Mouse (Mus musculus) liver, embryonic 15.5 days (tissue): Measurements from ENCODE around the gene Slc51a. TPM values are rescaled to one million over a fixed set of nuclear protein-coding genes. Genes with fewer than 3 reads are reported as not detected.
"Not testable (repeated sequence)": the region's sequence is repeated elsewhere in the genome, so short reads cannot be mapped to it uniquely, and the experiment has no call there.

Source experiments
- ATAC-seq: fragments of 200-750 bp; cut with Nextera tagmentation; 2 replicates; pipeline ENCODE4 v1.8.0; 2017; ENCODE audit warnings: moderate number of reproducible peaks, mild to moderate bottlenecking, moderate library complexity; ENCODE audit not compliant: insufficient read depth
- H3K27ac ChIP-seq: fragments of 300-500 bp; sonication (generic); replicated peaks from 2 replicates; pipeline ENCODE4 v1.5.1; 2015; ENCODE audit warnings: mild to moderate bottlenecking, inconsistent platforms
- H3K27me3 ChIP-seq: fragments of 300-500 bp; sonication (generic); 2 replicates; pipeline ENCODE4 v1.6.1; 2015; ENCODE audit warnings: mild to moderate bottlenecking, inconsistent platforms
- H3K36me3 ChIP-seq: fragments of 300-500 bp; sonication (generic); replicated peaks from 2 replicates; pipeline ENCODE4 v1.6.1; 2015; ENCODE audit warnings: moderate library complexity, mild to moderate bottlenecking, inconsistent platforms
- H3K4me1 ChIP-seq: fragments of 300-500 bp; sonication (generic); replicated peaks from 2 replicates; pipeline ENCODE4 v1.6.1; 2015; ENCODE audit warnings: inconsistent platforms
- H3K4me2 ChIP-seq: fragments of 300-500 bp; sonication (generic); 2 replicates; pipeline ENCODE4 v1.6.1; 2015; ENCODE audit warnings: moderate library complexity, mild to moderate bottlenecking, inconsistent platforms
- H3K4me3 ChIP-seq: fragments of 300-500 bp; sonication (generic); replicated peaks from 2 replicates; pipeline ENCODE4 v1.5.1; 2015; ENCODE audit warnings: mild to moderate bottlenecking, inconsistent platforms
- H3K9ac ChIP-seq: fragments of 300-500 bp; sonication (generic); 2 replicates; pipeline ENCODE4 v1.6.1; 2015; ENCODE audit warnings: moderate library complexity, mild to moderate bottlenecking, inconsistent platforms
- H3K9me3 ChIP-seq: fragments of 300-500 bp; sonication (generic); replicated peaks from 2 replicates; pipeline ENCODE4 v1.6.1; 2016; ENCODE audit warnings: inconsistent platforms
- WGBS: fragments of 180-500 bp; shearing (Covaris S2); methylation state at CpG from one replicate; pipeline ENCODE4 v1.1.7; 2015; ENCODE audit warnings: mixed read lengths; ENCODE audit not compliant: insufficient replicate concordance; 5-methylcytosine and 5-hydroxymethylcytosine counted together
- polyA plus RNA-seq: library from polyadenylated mRNA; unstranded; fragments of >200 nt; fragmentation: Nextera tagmentation; extraction: Ambion mirVana; gene quantifications from 2 replicates; pipeline ENCODE4 v1.2.1, GENCODE M21; 2015

Slc51a gene
- polyA plus RNA-seq, 1 experiment from 2014 or later: 0.56 TPM

DNA sequence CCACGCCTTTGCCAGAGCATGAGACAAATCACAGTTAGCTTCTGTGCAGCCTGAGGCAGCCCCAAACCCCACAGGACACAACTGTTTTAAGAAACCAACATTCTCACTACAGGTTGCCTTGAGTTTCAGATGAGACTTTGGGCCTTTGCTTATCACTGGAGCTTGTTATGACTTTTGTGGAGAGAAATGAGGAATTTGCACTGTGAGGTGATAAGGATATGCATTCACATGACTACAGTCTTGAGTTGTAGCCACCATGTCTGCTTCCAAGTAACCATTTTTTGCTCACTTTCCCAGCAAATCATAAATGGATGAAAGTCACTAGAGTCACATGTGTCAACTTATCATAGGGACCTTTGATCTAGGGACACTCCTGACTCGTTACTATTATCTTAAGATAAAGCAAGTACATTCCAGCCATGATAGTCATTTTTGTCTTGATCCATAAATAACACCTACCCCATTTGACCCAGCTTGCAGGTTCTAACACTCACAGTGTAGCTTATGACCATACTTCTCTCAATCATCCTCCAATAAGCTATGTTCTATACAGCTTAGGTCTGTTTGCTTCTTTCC, 41.0 kb downstream of the Slc51a start:
- Histone ChIP-seq H3K4me3 (no peak overlapping the region), H3K27ac (0 out of 2 replicates have a peak overlapping the region, but pooled peaks have one; percentile 29), H3K4me2 (no peak overlapping the region), H3K36me3 (peaks cover 9% of the 10 kb centered on the region), H3K9ac (no peak overlapping the region), H3K27me3 (no peaks in the 10 kb centered on the region), H3K9me3 (no peaks in the 10 kb centered on the region), H3K4me1 (peaks cover 90% of the 10 kb centered on the region)
- WGBS: 57% methylated on average over 2 of the region's 2 CpGs
- ATAC-seq: no peak

DNA sequence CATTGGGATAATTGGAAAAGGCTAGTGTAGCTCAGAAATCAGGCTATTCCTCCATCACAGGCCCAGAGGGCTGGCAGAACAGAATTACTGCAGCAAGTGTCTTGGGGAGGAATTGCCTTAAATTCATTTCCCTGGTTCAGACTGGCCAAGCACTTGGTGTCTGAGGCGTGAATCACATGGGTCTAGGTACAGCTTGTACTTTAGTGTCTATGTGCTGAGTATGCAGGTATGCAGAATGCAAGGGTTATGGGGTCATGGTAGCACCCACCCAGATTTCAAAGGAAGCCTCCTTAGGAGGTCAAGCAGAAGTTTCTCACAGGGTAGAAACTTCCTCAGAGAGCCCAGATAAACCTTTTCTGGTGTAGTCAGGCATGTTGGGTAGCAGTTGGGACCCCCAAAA, 42.1 kb downstream of the Slc51a start:
- Histone ChIP-seq H3K9ac (no peak overlapping the region), H3K4me3 (no peak overlapping the region), H3K36me3 (peaks cover 16% of the 10 kb centered on the region), H3K4me1 (peaks cover 86% of the 10 kb centered on the region), H3K9me3 (no peaks in the 10 kb centered on the region), H3K27ac (peak overlapping the region; percentile 35), H3K4me2 (no peak overlapping the region), H3K27me3 (no peaks in the 10 kb centered on the region)
- ATAC-seq: no peak
- WGBS: 82% methylated on average over 1 of the region's 1 CpGs

DNA sequence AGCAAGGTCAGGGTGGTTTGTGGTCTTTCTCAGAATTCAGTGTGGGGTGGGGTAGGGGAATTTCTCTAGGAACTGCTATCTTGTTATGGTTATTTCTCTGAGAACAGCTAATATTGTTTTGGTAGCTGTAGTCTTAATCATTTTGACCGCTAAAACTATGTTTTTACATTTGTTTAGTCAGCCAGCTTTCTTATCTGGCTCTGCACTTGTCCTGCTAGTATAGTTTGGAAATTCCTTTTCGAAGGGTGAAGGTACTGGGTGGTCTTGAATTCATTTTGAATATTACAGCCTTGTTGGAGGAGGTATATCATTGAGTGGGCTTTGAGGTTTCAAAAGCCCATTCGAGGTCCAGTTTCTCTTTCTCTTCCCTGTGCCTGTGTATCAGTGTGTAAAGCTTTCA, 43.1 kb downstream of the Slc51a start:
- H3K36me3 ChIP-seq: peaks cover 25% of the 10 kb centered on the region
- not testable (repeated sequence) for ATAC-seq, H3K27me3 ChIP-seq, H3K9ac ChIP-seq, H3K4me2 ChIP-seq, H3K4me3 ChIP-seq, H3K9me3 ChIP-seq
- peak overlapping the region; percentile 35 for H3K27ac ChIP-seq
- peaks cover 77% of the 10 kb centered on the region for H3K4me1 ChIP-seq
- 26% methylated on average over 3 of the region's 3 CpGs for WGBS

DNA sequence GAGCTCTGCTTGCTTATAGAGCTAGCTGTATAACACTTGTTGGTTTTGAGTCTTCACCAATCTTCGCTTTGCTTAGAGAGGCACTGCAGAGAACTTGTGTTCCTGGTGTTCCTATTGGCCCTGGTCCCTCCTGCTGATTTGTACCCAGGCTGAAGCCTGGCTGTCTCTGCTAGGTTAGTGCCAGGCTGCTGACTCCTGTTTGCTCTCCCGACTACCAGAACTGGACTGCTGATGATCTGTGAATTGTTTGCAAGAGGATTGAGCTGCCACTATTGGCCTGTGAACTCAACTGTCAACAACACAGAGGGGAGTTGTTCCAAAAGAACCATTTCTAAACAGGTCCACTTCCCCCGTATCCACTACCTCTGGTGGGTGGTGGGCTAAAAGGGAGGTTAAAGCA, 46.2 kb downstream of the Slc51a start:
- H3K4me3 ChIP-seq: no peak overlapping the region
- peaks cover 60% of the 10 kb centered on the region for H3K4me1 ChIP-seq
- 0 out of 2 replicates have a peak overlapping the region, but pooled peaks have one; percentile 2 for H3K27ac ChIP-seq
- no peaks in the 10 kb centered on the region for H3K27me3 ChIP-seq
- H3K4me2 ChIP-seq: no peak overlapping the region
- no peaks in the 10 kb centered on the region for H3K9me3 ChIP-seq
- no peak overlapping the region for H3K9ac ChIP-seq
- ATAC-seq: 0 out of 2 replicates have a peak, but pooled peaks have one; percentile 7
- WGBS: 80% methylated on average over 3 of the region's 3 CpGs
- H3K36me3 ChIP-seq: peaks cover 41% of the 10 kb centered on the region

DNA sequence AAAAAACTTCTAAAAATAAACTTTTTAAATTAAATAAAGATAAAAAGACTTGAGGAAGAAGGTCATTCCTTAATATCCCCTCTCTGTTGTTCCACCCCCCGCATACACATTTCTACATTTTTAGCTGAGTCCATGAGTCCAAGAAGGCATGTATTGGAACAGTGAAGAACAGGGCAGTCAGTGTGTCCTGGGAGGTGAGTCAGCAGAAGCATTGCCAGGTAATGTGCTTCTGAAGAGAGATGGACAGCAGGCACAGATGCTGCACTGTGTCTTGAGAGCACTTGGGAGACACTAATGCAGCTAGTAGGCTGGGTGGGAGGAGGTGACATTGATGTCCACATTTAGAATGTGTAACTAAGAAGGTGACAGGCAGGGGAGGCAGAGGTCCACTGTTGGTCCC, 50.4 kb downstream of the Slc51a start:
- Histone ChIP-seq H3K27ac (peak overlapping the region; percentile 10; the same call in 1 of the 2 replicates), H3K9ac (no peak overlapping the region), H3K4me1 (peaks cover 57% of the 10 kb centered on the region), H3K27me3 (no peaks in the 10 kb centered on the region), H3K4me2 (no peak overlapping the region), H3K9me3 (no peaks in the 10 kb centered on the region), H3K36me3 (peaks cover 47% of the 10 kb centered on the region), H3K4me3 (no peak overlapping the region)
- no peak for ATAC-seq
- 85% methylated on average over 1 of the region's 1 CpGs for WGBS

DNA sequence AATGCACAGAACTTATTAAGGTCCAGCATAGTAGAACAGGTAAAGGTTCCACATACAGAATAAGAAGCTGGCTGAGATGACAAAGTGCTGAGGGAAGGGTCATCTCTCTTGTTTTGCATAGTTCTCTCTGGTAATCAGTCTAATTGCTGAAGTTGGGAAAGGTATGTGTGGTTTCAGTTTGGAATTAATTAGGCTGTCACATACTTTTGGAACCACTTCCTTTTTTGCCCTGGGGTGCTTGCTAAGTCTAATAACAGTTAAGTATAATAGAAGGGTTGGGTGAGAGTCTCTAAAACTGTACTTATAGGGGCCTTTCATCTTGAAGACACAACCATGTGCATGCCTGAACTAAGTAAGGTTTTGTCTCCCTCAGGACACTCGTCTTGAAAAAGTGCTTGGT, 51.0 kb downstream of the Slc51a start:
- H3K4me2 ChIP-seq: no peak overlapping the region
- H3K27me3 ChIP-seq: no peaks in the 10 kb centered on the region
- no peak overlapping the region for H3K9ac ChIP-seq
- H3K9me3 ChIP-seq: no peaks in the 10 kb centered on the region
- no peak overlapping the region for H3K4me3 ChIP-seq
- H3K4me1 ChIP-seq: peaks cover 60% of the 10 kb centered on the region
- no peak overlapping the region for H3K27ac ChIP-seq
- WGBS: 43% methylated on average over 1 of the region's 1 CpGs
- no peak for ATAC-seq
- peaks cover 46% of the 10 kb centered on the region for H3K36me3 ChIP-seq

DNA sequence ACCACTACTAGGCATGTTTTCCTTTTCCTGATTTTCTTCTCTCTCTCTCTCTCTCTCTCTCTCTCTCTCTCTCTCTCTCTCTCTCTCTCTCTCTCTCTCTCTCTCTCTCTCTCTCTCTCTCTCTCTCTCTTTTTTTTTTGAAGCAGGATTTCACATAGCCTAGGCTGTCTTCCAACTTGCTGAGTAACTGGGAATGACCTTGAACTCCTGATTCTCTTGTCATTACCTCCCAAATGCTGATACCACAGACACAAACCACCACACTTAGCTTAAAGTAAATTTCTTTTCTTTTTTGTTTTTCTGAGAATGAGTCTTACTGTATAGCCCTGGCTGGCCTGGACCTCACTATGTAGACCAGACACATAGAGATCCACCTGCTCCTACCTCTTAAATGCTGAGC, 53.0 kb downstream of the Slc51a start:
- H3K4me1 ChIP-seq: peaks cover 56% of the 10 kb centered on the region
- no peak overlapping the region for H3K4me2 ChIP-seq
- H3K27me3 ChIP-seq: no peaks in the 10 kb centered on the region
- no peak overlapping the region for H3K9ac ChIP-seq
- peaks cover 26% of the 10 kb centered on the region for H3K36me3 ChIP-seq
- no peak for ATAC-seq
- H3K27ac ChIP-seq: peak overlapping the region; percentile 45; the same call in 1 of the 2 replicates
- H3K9me3 ChIP-seq: no peaks in the 10 kb centered on the region
- H3K4me3 ChIP-seq: no peak overlapping the region

DNA sequence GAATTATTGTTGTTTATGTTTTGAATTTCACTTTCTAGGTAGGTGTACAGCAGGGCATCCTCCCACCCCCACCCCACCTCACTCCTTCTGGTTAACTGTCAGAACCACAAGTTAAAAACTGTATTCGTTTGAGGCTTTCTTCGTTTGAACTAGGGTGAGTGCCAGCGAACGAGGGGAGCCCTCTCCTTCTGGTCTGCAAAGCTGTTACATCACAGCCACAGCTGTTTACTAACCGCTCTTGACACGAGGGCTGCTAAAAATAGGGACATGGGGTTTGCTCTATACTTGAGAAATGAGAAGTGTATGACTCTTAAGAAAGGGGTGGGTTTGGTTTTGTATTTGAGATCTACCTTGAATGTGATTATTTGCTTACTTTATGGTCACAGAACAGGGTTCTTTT, 53.6 kb downstream of the Slc51a start:
- peak overlapping the region; percentile 45 for H3K27ac ChIP-seq
- no peaks in the 10 kb centered on the region for H3K27me3 ChIP-seq
- H3K36me3 ChIP-seq: peaks cover 20% of the 10 kb centered on the region
- H3K4me1 ChIP-seq: peaks cover 62% of the 10 kb centered on the region
- H3K4me3 ChIP-seq: no peak overlapping the region
- no peak for ATAC-seq
- peak overlapping the region; percentile 78 for H3K4me2 ChIP-seq
- H3K9me3 ChIP-seq: no peaks in the 10 kb centered on the region
- H3K9ac ChIP-seq: 0 out of 2 replicates have a peak overlapping the region, but pooled peaks have one; percentile 39
- WGBS: 9% methylated on average over 6 of the region's 6 CpGs

DNA sequence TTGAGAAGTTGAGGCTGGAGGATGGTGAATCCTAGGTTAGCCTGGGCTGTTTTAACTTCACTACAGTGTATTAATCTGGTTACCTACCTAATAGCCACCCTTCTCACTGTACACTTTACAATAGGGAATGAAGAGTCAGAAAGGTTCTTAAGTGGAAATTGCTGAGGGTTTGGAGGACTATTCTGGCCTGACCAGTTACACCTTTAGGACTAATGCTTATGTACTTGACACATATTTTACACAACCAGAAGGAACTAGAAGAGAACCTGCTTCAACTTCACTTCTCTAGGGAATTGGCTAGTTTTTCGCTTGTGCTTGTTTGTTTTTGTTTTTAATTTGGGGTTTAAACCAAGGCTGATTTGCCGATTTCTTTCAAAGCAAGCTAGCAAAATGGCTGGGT, 54.5 kb downstream of the Slc51a start:
- Histone ChIP-seq H3K27ac (peak overlapping the region; percentile 95), H3K36me3 (peaks cover 18% of the 10 kb centered on the region), H3K9me3 (no peaks in the 10 kb centered on the region), H3K9ac (no peak overlapping the region), H3K4me1 (peaks cover 60% of the 10 kb centered on the region), H3K4me3 (peak overlapping the region; percentile 94; the same call in 1 of the 2 replicates), H3K4me2 (peak overlapping the region; percentile 78), H3K27me3 (no peaks in the 10 kb centered on the region)
- ATAC-seq: no peak
- WGBS: 66% methylated on average over 2 of the region's 2 CpGs

DNA sequence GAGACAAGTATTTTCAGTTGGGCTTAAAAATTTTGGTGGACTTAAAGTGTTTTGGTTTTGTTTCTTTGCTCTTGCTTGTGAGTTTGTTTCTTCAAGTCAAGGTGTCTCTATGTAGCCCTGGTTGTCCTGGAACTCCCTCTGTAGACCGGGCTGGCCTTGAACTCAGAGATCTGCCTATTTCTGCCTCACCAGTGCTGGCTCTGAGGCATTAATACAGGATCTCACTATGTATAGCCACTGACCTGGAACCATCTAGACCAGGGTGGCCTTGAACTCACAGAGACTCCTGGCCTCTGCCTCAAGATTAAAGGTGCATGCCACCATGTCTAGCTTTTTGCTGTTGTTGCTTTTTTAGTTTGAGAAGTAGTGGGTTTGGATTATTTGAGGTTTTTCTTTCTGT, 55.8 kb downstream of the Slc51a start:
- no peaks in the 10 kb centered on the region for H3K27me3 ChIP-seq
- H3K4me1 ChIP-seq: peaks cover 53% of the 10 kb centered on the region
- WGBS: 81% methylated on average over 1 of the region's 1 CpGs
- H3K27ac ChIP-seq: peak overlapping the region; percentile 95
- H3K9ac ChIP-seq: peak overlapping the region; percentile 99
- H3K36me3 ChIP-seq: peaks cover 13% of the 10 kb centered on the region; the same call in 1 of the 2 replicates
- no peak for ATAC-seq
- peak overlapping the region; percentile 94 for H3K4me3 ChIP-seq
- H3K4me2 ChIP-seq: peak overlapping the region; percentile 78
- H3K9me3 ChIP-seq: no peaks in the 10 kb centered on the region

DNA sequence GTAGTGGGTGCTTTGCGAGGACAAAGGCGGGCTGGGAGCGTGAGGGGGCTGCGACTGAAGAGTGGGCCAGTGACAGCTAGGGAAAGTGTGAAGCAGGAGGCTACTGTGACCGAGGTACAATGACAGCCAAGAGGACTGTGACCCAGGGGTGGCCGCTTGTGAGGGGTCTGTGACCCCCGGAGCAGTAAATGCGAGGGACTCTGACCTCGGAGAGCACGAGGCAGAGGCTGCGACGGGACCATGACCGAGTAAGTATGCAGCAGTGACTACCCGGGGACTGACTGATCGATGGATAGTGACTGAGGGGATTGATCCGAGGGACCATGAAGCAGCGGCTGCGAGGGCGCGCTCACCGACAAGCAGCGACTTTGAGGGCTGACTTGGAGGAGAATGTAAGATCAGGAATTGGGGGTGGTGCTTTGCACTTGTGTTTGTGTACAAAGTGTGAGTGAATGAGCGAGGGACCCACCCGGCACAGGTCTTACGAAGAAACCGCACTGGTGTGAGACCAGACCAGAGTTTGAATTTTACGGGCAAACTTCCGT, 56.6 kb downstream of the Slc51a start:
- H3K4me3 ChIP-seq: peak overlapping the region; percentile 94
- 2% methylated on average over 28 of the region's 28 CpGs for WGBS
- peak; percentile 70 for ATAC-seq

More for the DNA sequence above, 56.6 kb downstream of the Slc51a start:
- peaks cover 7% of the 10 kb centered on the region; the same call in 1 of the 2 replicates for H3K36me3 ChIP-seq
- H3K27me3 ChIP-seq: no peaks in the 10 kb centered on the region
- peaks cover 45% of the 10 kb centered on the region for H3K4me1 ChIP-seq
- peak overlapping the region; percentile 99 for H3K9ac ChIP-seq
- no peaks in the 10 kb centered on the region for H3K9me3 ChIP-seq
- H3K4me2 ChIP-seq: peak overlapping the region; percentile 78
- H3K27ac ChIP-seq: peak overlapping the region; percentile 95
